Mouse (Mus musculus) stomach, embryonic 15.5 days (tissue): Measurements from ENCODE around the gene Cacna2d4. TPM values are rescaled to one million over a fixed set of nuclear protein-coding genes. Genes with fewer than 3 reads are reported as not detected.

Experiments used
- ATAC-seq: fragments of 200-750 bp; cut with Nextera tagmentation; 2 replicates; pipeline ENCODE4 v1.8.0; 2017; ENCODE audit warnings: low read depth, moderate number of reproducible peaks, moderate TSS enrichment; ENCODE audit not compliant: insufficient read depth, low FRiP score
- H3K27ac ChIP-seq: fragments of 300-500 bp; sonication (generic); 2 replicates; pipeline ENCODE4 v1.5.1; 2015; ENCODE audit warnings: mild to moderate bottlenecking, inconsistent platforms
- H3K27me3 ChIP-seq: fragments of 300-500 bp; sonication (generic); replicated peaks from 2 replicates; pipeline ENCODE4 v1.6.1; 2015; ENCODE audit warnings: inconsistent platforms
- H3K36me3 ChIP-seq: fragments of 300-500 bp; sonication (generic); 2 replicates; pipeline ENCODE4 v1.6.1; 2015; ENCODE audit warnings: inconsistent platforms
- H3K4me1 ChIP-seq: fragments of 300-500 bp; sonication (generic); 2 replicates; pipeline ENCODE4 v1.6.1; 2015; ENCODE audit warnings: inconsistent platforms
- H3K4me2 ChIP-seq: fragments of 300-500 bp; sonication (generic); 2 replicates; pipeline ENCODE4 v1.6.1; 2015; ENCODE audit warnings: mild to moderate bottlenecking, inconsistent platforms
- H3K4me3 ChIP-seq: fragments of 300-500 bp; sonication (generic); replicated peaks from 2 replicates; pipeline ENCODE4 v1.5.1; 2015; ENCODE audit warnings: inconsistent platforms
- H3K9ac ChIP-seq: fragments of 300-500 bp; sonication (generic); 2 replicates; pipeline ENCODE4 v1.6.1; 2015; ENCODE audit warnings: inconsistent platforms
- H3K9me3 ChIP-seq: fragments of 300-500 bp; sonication (generic); 2 replicates; pipeline ENCODE4 v1.6.1; 2016; ENCODE audit warnings: inconsistent platforms
- WGBS: fragments of 180-500 bp; shearing (Covaris S2); methylation state at CpG from one replicate; pipeline ENCODE4 v1.1.7; 2015; 5-methylcytosine and 5-hydroxymethylcytosine counted together
- polyA plus RNA-seq: library from polyadenylated mRNA; unstranded; fragments of >200 nt; fragmentation: Nextera tagmentation; extraction: Ambion mirVana; gene quantifications from 2 replicates; pipeline ENCODE4 v1.2.1, GENCODE M21; 2015

Gene Cacna2d4
- polyA plus RNA-seq, 1 experiment from 2014 or later, result 0.12 TPM

- Histone ChIP-seq H3K9ac (no peak overlapping the region), H3K9me3 (no peaks in the 10 kb centered on the region), H3K36me3 (no peaks in the 10 kb centered on the region), H3K4me1 (no peaks in the 10 kb centered on the region), H3K27me3 (no peaks in the 10 kb centered on the region), H3K27ac (no peak overlapping the region), H3K4me2 (no peak overlapping the region), H3K4me3 (no peak overlapping the region)
- 81% methylated on average over 12 of the region's 12 CpGs for WGBS
- ATAC-seq, result no peak
These were observed 11.1 kb upstream of the Cacna2d4 start for GRCm38 (mm10) chr6:119225226-119225625.

GRCm38 (mm10) chr6:119225731-119226130, 10.6 kb upstream of the Cacna2d4 start:
- Histone ChIP-seq H3K9ac (no peak overlapping the region), H3K4me3 (no peak overlapping the region), H3K9me3 (no peaks in the 10 kb centered on the region), H3K4me2 (no peak overlapping the region), H3K36me3 (no peaks in the 10 kb centered on the region), H3K27me3 (no peaks in the 10 kb centered on the region), H3K27ac (no peak overlapping the region), H3K4me1 (no peaks in the 10 kb centered on the region)
- WGBS, result 87% methylated on average over 6 of the region's 6 CpGs
- no peak for ATAC-seq

GRCm38 (mm10) chr6:119227001-119227400, 9.3 kb upstream of the Cacna2d4 start:
- H3K4me3 ChIP-seq, result no peak overlapping the region
- no peak overlapping the region for H3K4me2 ChIP-seq
- H3K27ac ChIP-seq, result no peak overlapping the region
- no peaks in the 10 kb centered on the region for H3K36me3 ChIP-seq
- no peaks in the 10 kb centered on the region for H3K4me1 ChIP-seq
- no peaks in the 10 kb centered on the region for H3K27me3 ChIP-seq
- H3K9ac ChIP-seq, result no peak overlapping the region
- ATAC-seq, result no peak
- whole genome bisulfite sequencing, result 87% methylated on average over 8 of the region's 8 CpGs
- no peaks in the 10 kb centered on the region for H3K9me3 ChIP-seq

GRCm38 (mm10) chr6:119228861-119229603, 7.3 kb upstream of the Cacna2d4 start:
- no peak for ATAC-seq
- Histone ChIP-seq H3K4me1 (no peaks in the 10 kb centered on the region), H3K27ac (no peak overlapping the region), H3K27me3 (no peaks in the 10 kb centered on the region), H3K36me3 (no peaks in the 10 kb centered on the region), H3K4me2 (no peak overlapping the region), H3K4me3 (no peak overlapping the region), H3K9ac (no peak overlapping the region), H3K9me3 (no peaks in the 10 kb centered on the region)
- 75% methylated on average over 11 of the region's 11 CpGs for WGBS

DNA sequence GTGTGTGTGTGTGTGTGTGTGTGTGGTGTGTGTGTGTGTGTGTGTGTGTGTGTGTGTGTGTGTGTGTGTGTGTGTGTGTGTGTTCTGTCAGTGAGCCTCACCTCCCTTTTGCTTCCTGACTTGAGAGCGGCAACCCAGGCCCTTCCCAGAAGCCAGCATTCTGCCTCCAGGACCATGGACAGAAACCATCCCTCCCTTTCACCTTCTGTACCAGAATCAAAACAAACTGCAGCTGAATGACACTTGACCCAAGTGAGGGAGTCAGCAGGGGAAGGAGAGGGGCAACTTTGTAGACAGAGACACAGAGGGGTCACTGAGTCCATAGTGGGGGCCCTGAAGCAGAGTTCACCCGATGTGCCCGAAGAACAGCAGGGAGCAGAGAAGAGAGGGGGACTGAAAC, 3.3 kb upstream of the Cacna2d4 start:
- 53% methylated on average over 2 of the region's 3 CpGs for WGBS
- Histone ChIP-seq H3K27ac (no peak overlapping the region), H3K36me3 (no peaks in the 10 kb centered on the region), H3K4me2 (no peak overlapping the region), H3K4me3 (no peak overlapping the region), H3K27me3 (no peaks in the 10 kb centered on the region), H3K4me1 (no peaks in the 10 kb centered on the region), H3K9me3 (no peaks in the 10 kb centered on the region), H3K9ac (no peak overlapping the region)
- no peak for ATAC-seq

- H3K36me3 ChIP-seq, result no peaks in the 10 kb centered on the region
- no peaks in the 10 kb centered on the region for H3K27me3 ChIP-seq
- H3K9me3 ChIP-seq, result no peaks in the 10 kb centered on the region
- no peak overlapping the region for H3K27ac ChIP-seq
- no peak for ATAC-seq
- H3K4me2 ChIP-seq, result no peak overlapping the region
- no peaks in the 10 kb centered on the region for H3K4me1 ChIP-seq
- H3K9ac ChIP-seq, result no peak overlapping the region
- 64% methylated on average over 5 of the region's 5 CpGs for WGBS
- H3K4me3 ChIP-seq, result no peak overlapping the region
These were observed 885 bp upstream of the Cacna2d4 start for GRCm38 (mm10) chr6:119235441-119235840.

- Histone ChIP-seq H3K4me2 (no peak overlapping the region), H3K27me3 (no peaks in the 10 kb centered on the region), H3K9me3 (no peaks in the 10 kb centered on the region), H3K4me1 (no peaks in the 10 kb centered on the region), H3K36me3 (no peaks in the 10 kb centered on the region), H3K27ac (no peak overlapping the region), H3K9ac (no peak overlapping the region), H3K4me3 (no peak overlapping the region)
- ATAC-seq, result no peak
- WGBS, result 52% methylated on average over 8 of the region's 8 CpGs
These were observed 1.2 kb downstream of the Cacna2d4 start for GRCm38 (mm10) chr6:119237427-119237989.

GRCm38 (mm10) chr6:119239341-119240005, 3.1 kb downstream of the Cacna2d4 start:
- no peaks in the 10 kb centered on the region for H3K4me1 ChIP-seq
- ATAC-seq, result no peak
- no peak overlapping the region for H3K27ac ChIP-seq

GRCm38 (mm10) chr6:119240256-119240655, 3.9 kb downstream of the Cacna2d4 start:
- H3K27me3 ChIP-seq, result no peaks in the 10 kb centered on the region
- 64% methylated on average over 7 of the region's 7 CpGs for WGBS
- H3K9me3 ChIP-seq, result no peaks in the 10 kb centered on the region
- H3K9ac ChIP-seq, result no peak overlapping the region
- no peaks in the 10 kb centered on the region for H3K4me1 ChIP-seq
- no peak overlapping the region for H3K27ac ChIP-seq
- ATAC-seq, result no peak
- H3K36me3 ChIP-seq, result no peaks in the 10 kb centered on the region
- H3K4me2 ChIP-seq, result no peak overlapping the region
- H3K4me3 ChIP-seq, result no peak overlapping the region

More at GRCm38 (mm10) chr6:119239341-119240005, 3.1 kb downstream of the Cacna2d4 start:
- no peaks in the 10 kb centered on the region for H3K36me3 ChIP-seq
- no peaks in the 10 kb centered on the region for H3K9me3 ChIP-seq
- no peaks in the 10 kb centered on the region for H3K27me3 ChIP-seq
- no peak overlapping the region for H3K9ac ChIP-seq
- H3K4me2 ChIP-seq, result no peak overlapping the region
- WGBS, result 78% methylated on average over 5 of the region's 5 CpGs
- H3K4me3 ChIP-seq, result no peak overlapping the region

DNA sequence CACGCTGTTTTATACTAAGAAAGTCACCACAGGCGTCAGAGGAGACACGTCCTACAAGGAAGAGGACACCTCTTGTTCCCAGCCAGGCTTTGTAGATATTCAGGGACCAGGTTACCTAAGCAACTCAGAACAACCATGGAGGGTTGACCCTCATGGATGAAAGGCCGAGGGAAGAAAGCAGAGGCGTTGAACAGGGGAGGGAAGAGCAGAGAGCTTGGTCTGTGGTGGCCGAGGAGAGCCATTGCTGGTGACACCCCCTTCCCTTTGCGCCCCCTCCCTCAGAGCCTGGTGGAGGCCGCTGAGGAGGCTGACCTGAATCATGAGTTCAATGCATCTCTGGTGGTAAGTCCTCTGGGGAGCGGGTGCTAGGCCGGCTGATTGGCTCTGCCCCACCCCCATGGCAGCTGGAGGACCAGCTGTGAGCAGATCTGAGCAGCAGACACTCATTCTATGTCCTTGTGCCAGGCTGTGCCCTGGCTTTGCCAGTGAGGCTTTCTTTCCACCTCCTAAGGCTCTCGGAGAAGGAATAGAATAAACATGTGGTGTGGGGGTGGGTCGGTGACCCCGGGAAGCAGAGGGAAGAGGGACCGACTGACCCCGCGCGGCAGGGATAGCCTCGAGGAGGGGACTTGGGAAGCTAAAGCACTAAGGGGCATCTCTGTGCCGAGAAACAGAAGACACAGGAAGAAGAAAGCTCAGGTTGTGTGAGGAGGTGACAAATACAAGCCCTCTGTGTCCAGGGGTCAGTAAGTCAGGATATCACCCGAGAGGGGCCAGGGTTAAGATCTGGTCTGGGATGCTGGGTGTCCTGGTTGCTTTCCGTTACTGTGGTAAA, 4.8 kb downstream of the Cacna2d4 start:
- no peak overlapping the region for H3K27ac ChIP-seq
- H3K4me3 ChIP-seq, result no peak overlapping the region
- H3K4me2 ChIP-seq, result no peak overlapping the region
- no peak overlapping the region for H3K9ac ChIP-seq
- H3K4me1 ChIP-seq, result no peaks in the 10 kb centered on the region
- H3K9me3 ChIP-seq, result no peaks in the 10 kb centered on the region
- ATAC-seq, result no peak
- no peaks in the 10 kb centered on the region for H3K27me3 ChIP-seq
- H3K36me3 ChIP-seq, result no peaks in the 10 kb centered on the region
- WGBS, result 47% methylated on average over 21 of the region's 21 CpGs

DNA sequence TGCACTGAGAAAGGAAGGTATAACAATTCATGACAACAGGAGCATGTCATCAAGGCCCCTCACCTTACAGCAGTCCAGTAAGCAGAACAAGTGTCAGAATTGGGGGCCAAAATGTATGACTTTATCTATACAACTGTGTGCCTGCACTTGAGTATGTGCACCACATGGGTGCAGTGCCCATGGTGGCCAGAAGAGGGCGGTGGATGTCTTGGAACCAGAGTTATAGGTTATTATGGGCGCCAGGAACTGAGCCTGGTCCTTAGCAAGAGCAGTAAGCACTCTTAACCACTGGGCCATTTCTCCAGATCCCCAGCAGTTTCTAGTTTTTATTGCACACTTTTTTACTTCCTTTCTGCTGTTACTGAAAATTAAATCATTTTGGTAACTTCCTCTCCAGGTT, 9.8 kb downstream of the Cacna2d4 start:
- Histone ChIP-seq H3K9ac (no peak overlapping the region), H3K4me3 (no peak overlapping the region), H3K27ac (no peak overlapping the region), H3K27me3 (no peaks in the 10 kb centered on the region), H3K4me1 (no peaks in the 10 kb centered on the region), H3K36me3 (no peaks in the 10 kb centered on the region), H3K4me2 (no peak overlapping the region), H3K9me3 (no peaks in the 10 kb centered on the region)
- WGBS, result 65% methylated on average over 2 of the region's 2 CpGs
- no peak for ATAC-seq

DNA sequence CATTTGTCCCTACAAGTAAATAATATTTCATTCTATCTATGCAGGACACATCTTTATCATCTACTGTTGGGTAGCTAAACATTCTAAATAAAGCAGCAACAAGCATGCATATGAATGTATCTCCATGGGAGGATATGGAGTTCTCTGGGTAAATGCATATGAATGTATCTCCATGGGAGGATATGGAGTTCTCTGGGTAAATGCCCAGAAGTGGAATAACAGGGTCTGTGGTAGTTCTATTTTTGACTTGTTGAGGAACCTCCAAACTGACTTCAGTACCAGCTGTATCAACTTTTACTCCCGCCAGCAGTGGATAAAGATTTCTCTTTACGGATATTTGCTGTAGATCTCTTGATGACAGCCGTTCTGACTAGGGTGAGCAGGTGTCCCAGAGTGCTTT, 12.3 kb downstream of the Cacna2d4 start:
- Histone ChIP-seq H3K4me3 (no peak overlapping the region), H3K4me1 (no peaks in the 10 kb centered on the region), H3K36me3 (no peaks in the 10 kb centered on the region), H3K27ac (no peak overlapping the region), H3K27me3 (no peaks in the 10 kb centered on the region), H3K9ac (no peak overlapping the region), H3K4me2 (no peak overlapping the region), H3K9me3 (no peaks in the 10 kb centered on the region)
- no peak for ATAC-seq
- 74% methylated on average over 3 of the region's 3 CpGs for WGBS
